Mouse (Mus musculus) erythroid progenitor cell, adult 5-6 weeks (primary cell): ENCODE measurements around the gene Ptma. TPM values are rescaled to one million over a fixed set of nuclear protein-coding genes. Genes with fewer than 3 reads are reported as not detected.
A peak's percentile ranks its signal among the peaks of the same experiment; 100 is the strongest.

Source experiments
- ATAC-seq: replicated peaks from 2 replicates; pipeline ENCODE4 v1.8.0; 2016; ENCODE audit warnings: moderate number of reproducible peaks, mild to moderate bottlenecking, moderate TSS enrichment, inconsistent platforms; ENCODE audit not compliant: poor library complexity, low FRiP score, severe bottlenecking
- total RNA-seq, 2 experiments: library from RNA; stranded (forward) in 1 of 2; stranded (reverse) in 1 of 2; fragments of 150-400 nt in 1 of 2; fragments of 186-747, 209-891 nt in 1 of 2; gene quantifications; 2 replicates each; pipeline versions ENCODE4 v1.2.3 to v1.2.4; 2015 to 2017; ENCODE audit warnings: low replicate concordance in 2 of 2

Gene Ptma
- total RNA-seq, 2 experiments from 2014 or later: 1,167 to 1,332 TPM

- ATAC-seq: peak; percentile 35; the same call in 1 of the 2 replicates
Measured at GRCm38 (mm10) chr1:86492095-86493070, 34.1 kb upstream of the Ptma start.

- ATAC-seq: no peak
Measured at GRCm38 (mm10) chr1:86493783-86494182, 32.7 kb upstream of the Ptma start.

GRCm38 (mm10) chr1:86496340-86496739, 30.2 kb upstream of the Ptma start:
- ATAC-seq: no peak

- no peak for ATAC-seq
Measured at GRCm38 (mm10) chr1:86497361-86497760, 29.2 kb upstream of the Ptma start.

- ATAC-seq: no peak
Measured at GRCm38 (mm10) chr1:86497986-86498385, 28.5 kb upstream of the Ptma start.

- no peak for ATAC-seq
Measured at GRCm38 (mm10) chr1:86498611-86499010, 27.9 kb upstream of the Ptma start.

- no peak for ATAC-seq
Measured at GRCm38 (mm10) chr1:86499903-86500302, 26.6 kb upstream of the Ptma start.

- no peak for ATAC-seq
Measured at GRCm38 (mm10) chr1:86500681-86501080, 25.8 kb upstream of the Ptma start.

GRCm38 (mm10) chr1:86501114-86501532, 25.4 kb upstream of the Ptma start:
- ATAC-seq: peak; percentile 53

GRCm38 (mm10) chr1:86501559-86501958, 25.0 kb upstream of the Ptma start:
- ATAC-seq: peak; percentile 42

- no peak for ATAC-seq
Measured at GRCm38 (mm10) chr1:86502221-86503048, 24.1 kb upstream of the Ptma start.

GRCm38 (mm10) chr1:86503165-86503747, 23.3 kb upstream of the Ptma start:
- ATAC-seq: no peak

GRCm38 (mm10) chr1:86503906-86504696, 22.4 kb upstream of the Ptma start:
- ATAC-seq: peak; percentile 63

GRCm38 (mm10) chr1:86504697-86505421, 21.7 kb upstream of the Ptma start:
- peak; percentile 23; the same call in 1 of the 2 replicates for ATAC-seq

- ATAC-seq: no peak
Measured at GRCm38 (mm10) chr1:86505461-86505860, 21.1 kb upstream of the Ptma start.

GRCm38 (mm10) chr1:86506420-86506819, 20.1 kb upstream of the Ptma start:
- no peak for ATAC-seq

- ATAC-seq: no peak
Measured at GRCm38 (mm10) chr1:86507866-86508265, 18.7 kb upstream of the Ptma start.

- peak; percentile 70 for ATAC-seq
Measured at GRCm38 (mm10) chr1:86509410-86509809, 17.1 kb upstream of the Ptma start.

- ATAC-seq: no peak
Measured at GRCm38 (mm10) chr1:86510266-86510665, 16.3 kb upstream of the Ptma start.
